Mouse (Mus musculus) liver, embryonic 15.5 days (tissue): ENCODE measurements around the gene Spon1. TPM values are rescaled to one million over a fixed set of nuclear protein-coding genes. Genes with fewer than 3 reads are reported as not detected.

Experiments
- ATAC-seq: fragments of 200-750 bp; cut with Nextera tagmentation; 2 replicates; pipeline ENCODE4 v1.8.0; 2017; ENCODE audit warnings: moderate number of reproducible peaks, mild to moderate bottlenecking, moderate library complexity; ENCODE audit not compliant: insufficient read depth
- H3K27ac ChIP-seq: fragments of 300-500 bp; sonication (generic); replicated peaks from 2 replicates; pipeline ENCODE4 v1.5.1; 2015; ENCODE audit warnings: mild to moderate bottlenecking, inconsistent platforms
- H3K27me3 ChIP-seq: fragments of 300-500 bp; sonication (generic); 2 replicates; pipeline ENCODE4 v1.6.1; 2015; ENCODE audit warnings: mild to moderate bottlenecking, inconsistent platforms
- H3K36me3 ChIP-seq: fragments of 300-500 bp; sonication (generic); replicated peaks from 2 replicates; pipeline ENCODE4 v1.6.1; 2015; ENCODE audit warnings: moderate library complexity, mild to moderate bottlenecking, inconsistent platforms
- H3K4me1 ChIP-seq: fragments of 300-500 bp; sonication (generic); replicated peaks from 2 replicates; pipeline ENCODE4 v1.6.1; 2015; ENCODE audit warnings: inconsistent platforms
- H3K4me2 ChIP-seq: fragments of 300-500 bp; sonication (generic); 2 replicates; pipeline ENCODE4 v1.6.1; 2015; ENCODE audit warnings: moderate library complexity, mild to moderate bottlenecking, inconsistent platforms
- H3K4me3 ChIP-seq: fragments of 300-500 bp; sonication (generic); replicated peaks from 2 replicates; pipeline ENCODE4 v1.5.1; 2015; ENCODE audit warnings: mild to moderate bottlenecking, inconsistent platforms
- H3K9ac ChIP-seq: fragments of 300-500 bp; sonication (generic); 2 replicates; pipeline ENCODE4 v1.6.1; 2015; ENCODE audit warnings: moderate library complexity, mild to moderate bottlenecking, inconsistent platforms
- H3K9me3 ChIP-seq: fragments of 300-500 bp; sonication (generic); replicated peaks from 2 replicates; pipeline ENCODE4 v1.6.1; 2016; ENCODE audit warnings: inconsistent platforms
- WGBS: fragments of 180-500 bp; shearing (Covaris S2); methylation state at CpG from one replicate; pipeline ENCODE4 v1.1.7; 2015; ENCODE audit warnings: mixed read lengths; ENCODE audit not compliant: insufficient replicate concordance; 5-methylcytosine and 5-hydroxymethylcytosine counted together
- polyA plus RNA-seq: library from polyadenylated mRNA; unstranded; fragments of >200 nt; fragmentation: Nextera tagmentation; extraction: Ambion mirVana; gene quantifications from 2 replicates; pipeline ENCODE4 v1.2.1, GENCODE M21; 2015

Spon1 gene
- polyA plus RNA-seq, 1 experiment from 2014 or later: 0.55 TPM

- H3K4me3 ChIP-seq: no peak overlapping the region
- no peak overlapping the region for H3K27ac ChIP-seq
- H3K27me3 ChIP-seq: no peaks in the 10 kb centered on the region
- no peak for ATAC-seq
- no peak overlapping the region for H3K4me2 ChIP-seq
- H3K36me3 ChIP-seq: no peaks in the 10 kb centered on the region
- H3K9ac ChIP-seq: no peak overlapping the region
- peaks cover 17% of the 10 kb centered on the region for H3K4me1 ChIP-seq
- 34% methylated on average over 5 of the region's 5 CpGs for WGBS
- H3K9me3 ChIP-seq: no peaks in the 10 kb centered on the region
These were observed 314.5 kb downstream of the Spon1 start for GRCm38 (mm10) chr7:114080250-114080649.

- H3K4me3 ChIP-seq: no peak overlapping the region
- no peak overlapping the region for H3K27ac ChIP-seq
- H3K4me1 ChIP-seq: peaks cover 17% of the 10 kb centered on the region
- WGBS: 48% methylated on average over 21 of the region's 21 CpGs
- H3K36me3 ChIP-seq: no peaks in the 10 kb centered on the region
- no peak for ATAC-seq
- H3K9me3 ChIP-seq: no peaks in the 10 kb centered on the region
- H3K4me2 ChIP-seq: no peak overlapping the region
- H3K27me3 ChIP-seq: no peaks in the 10 kb centered on the region
- no peak overlapping the region for H3K9ac ChIP-seq
These were observed 316.0 kb downstream of the Spon1 start for GRCm38 (mm10) chr7:114081633-114082420.

GRCm38 (mm10) chr7:114083088-114083487 is 317.3 kb downstream of the Spon1 start:
- H3K9me3 ChIP-seq: no peaks in the 10 kb centered on the region
- no peaks in the 10 kb centered on the region for H3K36me3 ChIP-seq
- ATAC-seq: no peak
- no peak overlapping the region for H3K4me3 ChIP-seq
- 73% methylated on average over 2 of the region's 2 CpGs for WGBS
- H3K4me1 ChIP-seq: peaks cover 17% of the 10 kb centered on the region
- no peak overlapping the region for H3K4me2 ChIP-seq
- no peak overlapping the region for H3K9ac ChIP-seq
- no peak overlapping the region for H3K27ac ChIP-seq
- H3K27me3 ChIP-seq: no peaks in the 10 kb centered on the region

GRCm38 (mm10) chr7:114083760-114084159 is 318.0 kb downstream of the Spon1 start:
- no peak for ATAC-seq
- 54% methylated on average over 3 of the region's 3 CpGs for whole genome bisulfite sequencing
- H3K9ac ChIP-seq: no peak overlapping the region
- no peak overlapping the region for H3K27ac ChIP-seq
- H3K36me3 ChIP-seq: no peaks in the 10 kb centered on the region
- H3K9me3 ChIP-seq: no peaks in the 10 kb centered on the region
- H3K4me1 ChIP-seq: peaks cover 17% of the 10 kb centered on the region
- H3K4me3 ChIP-seq: no peak overlapping the region
- H3K27me3 ChIP-seq: no peaks in the 10 kb centered on the region
- no peak overlapping the region for H3K4me2 ChIP-seq

- WGBS: 55% methylated on average over 6 of the region's 6 CpGs
- Histone ChIP-seq H3K4me3 (no peak overlapping the region), H3K9ac (no peak overlapping the region), H3K4me2 (no peak overlapping the region), H3K27me3 (no peaks in the 10 kb centered on the region), H3K9me3 (no peaks in the 10 kb centered on the region), H3K4me1 (peaks cover 8% of the 10 kb centered on the region), H3K27ac (no peak overlapping the region), H3K36me3 (no peaks in the 10 kb centered on the region)
- ATAC-seq: no peak
These were observed 320.4 kb downstream of the Spon1 start for GRCm38 (mm10) chr7:114086021-114086710.

- no peak for ATAC-seq
- Histone ChIP-seq H3K27ac (no peak overlapping the region), H3K36me3 (no peaks in the 10 kb centered on the region), H3K4me1 (0 out of 2 replicates have a peak, but pooled peaks cover 5% of the 10 kb centered on the region), H3K4me3 (no peak overlapping the region), H3K27me3 (no peaks in the 10 kb centered on the region), H3K4me2 (no peak overlapping the region), H3K9ac (no peak overlapping the region), H3K9me3 (no peaks in the 10 kb centered on the region)
- WGBS: 49% methylated on average over 6 of the region's 6 CpGs
These were observed 321.5 kb downstream of the Spon1 start for GRCm38 (mm10) chr7:114087341-114087740.

- no peak overlapping the region for H3K4me2 ChIP-seq
These were observed 322.2 kb downstream of the Spon1 start for GRCm38 (mm10) chr7:114087986-114088385.

GRCm38 (mm10) chr7:114088918-114089317 is 323.1 kb downstream of the Spon1 start:
- 55% methylated on average over 5 of the region's 5 CpGs for WGBS
- H3K9me3 ChIP-seq: no peaks in the 10 kb centered on the region
- H3K27ac ChIP-seq: no peak overlapping the region
- no peaks in the 10 kb centered on the region for H3K27me3 ChIP-seq
- H3K4me3 ChIP-seq: no peak overlapping the region
- H3K4me2 ChIP-seq: no peak overlapping the region
- no peak overlapping the region for H3K9ac ChIP-seq
- no peak for ATAC-seq
- 0 out of 2 replicates have a peak, but pooled peaks cover 5% of the 10 kb centered on the region for H3K4me1 ChIP-seq
- no peaks in the 10 kb centered on the region for H3K36me3 ChIP-seq

More at GRCm38 (mm10) chr7:114087986-114088385, 322.2 kb downstream of the Spon1 start:
- H3K27ac ChIP-seq: no peak overlapping the region
- whole genome bisulfite sequencing: 36% methylated on average over 11 of the region's 11 CpGs
- H3K9ac ChIP-seq: no peak overlapping the region
- H3K9me3 ChIP-seq: no peaks in the 10 kb centered on the region
- 0 out of 2 replicates have a peak, but pooled peaks cover 5% of the 10 kb centered on the region for H3K4me1 ChIP-seq
- no peaks in the 10 kb centered on the region for H3K36me3 ChIP-seq
- H3K27me3 ChIP-seq: no peaks in the 10 kb centered on the region
- no peak for ATAC-seq
- H3K4me3 ChIP-seq: no peak overlapping the region

- 58% methylated on average over 3 of the region's 3 CpGs for WGBS
- no peaks in the 10 kb centered on the region for H3K36me3 ChIP-seq
- no peak overlapping the region for H3K9ac ChIP-seq
- H3K27me3 ChIP-seq: no peaks in the 10 kb centered on the region
- no peak for ATAC-seq
- no peaks in the 10 kb centered on the region for H3K9me3 ChIP-seq
- H3K4me1 ChIP-seq: 0 out of 2 replicates have a peak, but pooled peaks cover 5% of the 10 kb centered on the region
- no peak overlapping the region for H3K4me3 ChIP-seq
- H3K27ac ChIP-seq: no peak overlapping the region
- H3K4me2 ChIP-seq: no peak overlapping the region
These were observed 324.4 kb downstream of the Spon1 start for GRCm38 (mm10) chr7:114090231-114090630.

- H3K9me3 ChIP-seq: no peaks in the 10 kb centered on the region
- no peak for ATAC-seq
- no peaks in the 10 kb centered on the region for H3K27me3 ChIP-seq
- no peaks in the 10 kb centered on the region for H3K36me3 ChIP-seq
- no peak overlapping the region for H3K27ac ChIP-seq
- no peak overlapping the region for H3K9ac ChIP-seq
- H3K4me1 ChIP-seq: 0 out of 2 replicates have a peak, but pooled peaks cover 5% of the 10 kb centered on the region
- WGBS: 53% methylated on average over 10 of the region's 10 CpGs
- H3K4me3 ChIP-seq: no peak overlapping the region
- no peak overlapping the region for H3K4me2 ChIP-seq
These were observed 325.2 kb downstream of the Spon1 start for GRCm38 (mm10) chr7:114090892-114091545.
